Mouse (Mus musculus): ENCODE measurements around the gene Mpzl2. TPM values are rescaled to one million over a fixed set of nuclear protein-coding genes. Genes with fewer than 3 reads are reported as not detected.
A peak's percentile ranks its signal among the peaks of the same experiment; 100 is the strongest.

Mpzl2 gene
- polyA plus RNA-seq, 1 experiment from 2014 or later: 1.8 TPM

DNA sequence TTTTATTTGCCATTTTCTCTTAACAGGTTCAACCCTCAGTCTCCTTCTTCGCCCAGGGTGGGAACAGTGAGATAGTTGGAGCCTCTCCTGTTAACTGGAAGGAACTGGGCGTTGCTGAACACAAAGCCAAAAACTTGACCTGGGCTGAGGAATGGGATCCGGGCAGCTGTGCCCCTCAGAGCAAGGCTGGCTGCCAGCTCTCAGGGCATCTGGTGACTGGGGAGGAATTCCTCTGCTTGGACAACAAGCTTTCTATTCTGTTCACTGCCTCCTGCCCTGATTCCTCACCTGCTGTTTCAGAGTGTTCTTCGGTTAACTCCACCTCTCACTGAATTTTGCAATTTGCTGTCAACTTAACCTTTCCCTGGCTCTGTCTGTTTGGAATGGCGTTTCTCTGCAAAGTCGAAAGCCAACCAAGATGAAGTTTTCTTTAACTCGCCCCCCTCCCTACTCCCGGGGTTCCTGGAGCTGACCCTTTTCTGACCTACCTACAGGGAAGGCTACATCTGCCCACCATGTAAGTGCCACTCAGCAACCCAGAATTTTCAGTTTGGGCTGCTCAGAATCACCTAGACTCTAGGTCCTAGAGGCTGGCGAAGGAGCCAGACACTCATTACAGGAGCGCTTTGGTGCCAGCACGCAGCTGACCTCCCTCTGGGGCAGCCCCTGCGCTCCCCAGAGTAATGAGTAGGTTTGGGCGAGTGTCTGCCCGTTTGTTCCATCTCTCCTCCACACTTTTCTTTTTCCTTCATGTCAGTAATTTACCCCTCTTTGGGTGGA lies 657 bp downstream of the Mpzl2 start:
- 17% methylated on average over 14 of the region's 14 CpGs for WGBS
- H3K27me3 ChIP-seq (replicated peaks): peaks cover 45% of the 10 kb centered on the region
- no peak for ATAC-seq (ENCODE audit: low FRiP score, low read depth)

DNA sequence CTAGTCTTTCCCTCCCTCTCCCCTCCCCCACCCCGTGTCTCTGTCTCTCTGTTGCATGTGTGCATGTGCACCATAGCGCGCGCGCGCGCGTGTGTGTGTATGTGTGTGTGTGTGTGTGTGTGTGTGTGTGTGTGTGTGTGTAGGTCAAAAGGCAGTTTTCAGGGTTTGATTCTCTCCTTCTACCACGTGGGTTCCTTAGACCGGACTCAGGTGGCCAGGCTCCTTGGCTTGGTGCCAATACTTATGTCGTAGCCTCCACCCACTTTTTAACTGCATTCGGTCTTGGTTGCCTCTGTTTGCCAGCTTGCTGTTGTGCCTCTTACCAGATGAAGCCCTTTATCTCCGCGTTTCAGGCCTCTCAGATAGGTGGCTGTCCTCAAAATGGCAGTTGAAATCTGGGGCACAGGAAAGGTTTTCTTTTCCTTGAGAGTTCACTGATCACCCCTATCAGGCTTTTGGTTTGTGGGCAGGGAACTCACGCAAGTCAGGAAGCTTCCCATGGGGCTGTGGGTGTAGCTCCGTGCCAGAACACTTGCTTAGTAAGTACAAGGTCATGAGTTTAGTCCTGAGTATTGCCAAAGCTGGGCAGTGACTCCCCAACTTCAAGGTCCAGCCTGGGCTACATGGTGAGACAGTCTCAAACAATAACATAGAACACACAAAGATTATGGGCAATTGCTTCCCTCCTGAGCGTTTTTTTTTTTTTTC lies 1.7 kb downstream of the Mpzl2 start:
- H3K4me1 ChIP-seq: 0 out of 2 replicates have a peak, but pooled peaks cover 5% of the 10 kb centered on the region
- H3K9me3 ChIP-seq: no peaks in the 10 kb centered on the region
- H3K4me3 ChIP-seq: no peak overlapping the region
- no peak overlapping the region for H3K9ac ChIP-seq
- H3K27ac ChIP-seq: no peak overlapping the region
- H3K36me3 ChIP-seq: no peaks in the 10 kb centered on the region
- H3K4me2 ChIP-seq (replicated peaks): 0 out of 2 replicates have a peak overlapping the region, but pooled peaks have one; percentile 16
- no peak for ATAC-seq (ENCODE audit: low FRiP score, low read depth)
- WGBS: 34% methylated on average over 17 of the region's 17 CpGs
- peaks cover 45% of the 10 kb centered on the region for H3K27me3 ChIP-seq (replicated peaks)

More for the DNA sequence above, 657 bp downstream of the Mpzl2 start:
- 0 out of 2 replicates have a peak, but pooled peaks cover 5% of the 10 kb centered on the region for H3K4me1 ChIP-seq
- H3K9ac ChIP-seq: no peak overlapping the region
- H3K4me3 ChIP-seq: no peak overlapping the region
- H3K9me3 ChIP-seq: no peaks in the 10 kb centered on the region
- no peaks in the 10 kb centered on the region for H3K36me3 ChIP-seq
- no peak overlapping the region for H3K27ac ChIP-seq
- H3K4me2 ChIP-seq (replicated peaks): no peak overlapping the region

DNA sequence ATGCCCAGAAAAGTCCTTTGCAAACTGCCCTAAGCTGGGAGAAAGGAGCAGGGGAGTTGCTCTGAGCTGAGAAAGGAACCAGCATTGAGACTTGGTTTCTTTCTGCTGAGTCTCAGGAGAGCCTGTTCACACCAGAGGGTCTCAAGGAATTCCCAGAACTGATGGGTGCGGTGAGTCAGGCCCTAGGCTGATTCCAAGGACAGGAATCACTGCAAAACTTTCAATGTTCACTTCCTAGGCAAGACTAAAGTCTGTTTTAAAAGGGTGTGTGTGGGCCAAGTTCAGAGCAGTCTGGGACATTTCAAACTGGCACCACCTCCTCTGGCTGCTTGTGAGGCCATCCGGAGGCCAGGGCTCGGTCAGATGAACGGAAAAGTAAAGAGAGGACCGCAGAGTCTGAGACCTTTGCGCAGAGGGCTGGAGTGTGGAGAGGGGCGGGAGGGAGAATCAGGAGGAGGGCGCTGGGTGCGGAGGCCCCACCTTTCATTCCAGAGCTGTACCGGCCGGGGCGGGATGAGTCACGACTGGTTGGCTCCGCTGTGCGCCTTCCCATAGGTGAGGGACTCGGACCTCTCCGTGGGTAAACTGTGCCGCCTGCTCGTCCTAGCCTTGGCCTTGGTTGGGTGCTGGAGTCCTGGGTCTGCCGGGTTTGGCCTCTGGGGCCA lies 2.6 kb downstream of the Mpzl2 start:
- Histone ChIP-seq H3K9me3 (no peaks in the 10 kb centered on the region), H3K9ac (no peak overlapping the region), H3K36me3 (no peaks in the 10 kb centered on the region), H3K4me2 (replicated peaks) (peak overlapping the region; percentile 40), H3K4me1 (0 out of 2 replicates have a peak, but pooled peaks cover 5% of the 10 kb centered on the region), H3K27ac (no peak overlapping the region), H3K27me3 (replicated peaks) (peaks cover 45% of the 10 kb centered on the region), H3K4me3 (no peak overlapping the region; the same call in 1 of the 2 replicates)
- WGBS: 3% methylated on average over 20 of the region's 20 CpGs
- no peak for ATAC-seq (ENCODE audit: low FRiP score, low read depth)

DNA sequence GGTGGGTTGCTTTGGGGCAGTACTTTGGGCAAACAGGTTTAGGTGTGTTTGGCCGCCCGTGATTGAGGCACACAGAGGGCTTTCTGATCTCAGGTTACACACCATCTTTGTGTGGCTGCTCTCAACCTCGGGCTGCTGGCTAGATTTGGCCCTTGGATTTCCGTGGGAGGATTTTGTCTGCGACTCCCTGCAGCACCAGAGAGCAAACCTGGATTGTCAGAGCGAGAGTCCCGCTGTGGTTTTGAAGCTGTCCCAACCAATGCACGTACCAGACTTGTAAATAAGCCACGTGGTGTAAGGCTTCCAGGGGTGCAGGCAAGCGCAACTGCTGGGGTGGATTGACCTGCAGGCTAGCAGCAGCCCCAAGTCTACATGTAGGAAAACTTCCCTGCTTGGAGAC lies 3.3 kb downstream of the Mpzl2 start:
- 0 out of 2 replicates have a peak, but pooled peaks cover 5% of the 10 kb centered on the region for H3K4me1 ChIP-seq
- H3K27ac ChIP-seq: no peak overlapping the region
- H3K9me3 ChIP-seq: no peaks in the 10 kb centered on the region
- no peak for ATAC-seq (ENCODE audit: low FRiP score, low read depth)
- peak overlapping the region; percentile 40 for H3K4me2 ChIP-seq (replicated peaks)
- no peak overlapping the region for H3K9ac ChIP-seq
- WGBS: 1% methylated on average over 10 of the region's 10 CpGs
- no peak overlapping the region for H3K4me3 ChIP-seq
- H3K27me3 ChIP-seq (replicated peaks): peaks cover 45% of the 10 kb centered on the region
- H3K36me3 ChIP-seq: no peaks in the 10 kb centered on the region

DNA sequence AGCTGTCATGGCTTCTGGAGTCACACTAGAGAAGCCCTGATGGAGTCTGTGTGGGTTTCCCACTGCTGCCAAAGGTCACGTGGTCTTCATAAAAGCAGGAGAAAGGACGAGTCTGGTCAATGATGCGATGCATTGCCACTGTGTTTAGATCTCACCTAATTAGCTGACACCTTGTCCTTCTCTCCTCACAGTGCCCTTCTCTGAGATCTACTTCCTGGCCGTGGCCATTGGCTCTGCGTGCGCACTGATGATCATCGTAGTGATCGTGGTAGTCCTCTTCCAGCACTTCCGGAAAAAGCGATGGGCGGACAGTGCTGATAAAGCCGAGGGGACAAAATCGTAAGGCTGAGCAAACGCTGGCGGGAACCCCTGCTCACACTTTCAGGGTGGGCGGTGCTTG lies 7.4 kb downstream of the Mpzl2 start:
- 91% methylated on average over 16 of the region's 16 CpGs for WGBS
- ATAC-seq (ENCODE audit: low FRiP score, low read depth): no peak
- peaks cover 26% of the 10 kb centered on the region for H3K27me3 ChIP-seq (replicated peaks)
- no peak overlapping the region for H3K4me3 ChIP-seq
- no peaks in the 10 kb centered on the region for H3K4me1 ChIP-seq
- no peak overlapping the region for H3K9ac ChIP-seq
- H3K9me3 ChIP-seq: no peaks in the 10 kb centered on the region
- no peaks in the 10 kb centered on the region for H3K36me3 ChIP-seq
- no peak overlapping the region for H3K4me2 ChIP-seq (replicated peaks)
- H3K27ac ChIP-seq: no peak overlapping the region

DNA sequence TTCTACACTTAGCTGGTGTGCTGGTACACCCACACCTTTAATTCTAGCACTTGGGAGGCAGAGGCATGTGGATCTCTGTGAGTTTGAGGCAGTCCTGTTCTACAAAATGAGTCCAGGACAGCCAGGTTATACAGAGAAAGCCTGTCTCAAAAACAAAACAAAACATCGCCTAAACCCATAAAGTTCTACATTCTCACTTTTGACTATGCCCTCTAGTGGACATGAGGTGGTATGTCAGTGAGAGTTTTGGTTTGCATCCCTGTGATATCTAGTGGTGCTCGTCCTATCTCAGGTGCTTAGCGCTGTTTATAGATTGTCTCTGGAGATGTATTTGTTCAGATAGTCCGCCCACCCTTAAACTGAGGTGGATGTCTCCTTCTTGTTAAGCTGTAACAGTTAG lies 8.9 kb downstream of the Mpzl2 start:
- peaks cover 13% of the 10 kb centered on the region for H3K27me3 ChIP-seq (replicated peaks)
- no peak for ATAC-seq (ENCODE audit: low FRiP score, low read depth)

DNA sequence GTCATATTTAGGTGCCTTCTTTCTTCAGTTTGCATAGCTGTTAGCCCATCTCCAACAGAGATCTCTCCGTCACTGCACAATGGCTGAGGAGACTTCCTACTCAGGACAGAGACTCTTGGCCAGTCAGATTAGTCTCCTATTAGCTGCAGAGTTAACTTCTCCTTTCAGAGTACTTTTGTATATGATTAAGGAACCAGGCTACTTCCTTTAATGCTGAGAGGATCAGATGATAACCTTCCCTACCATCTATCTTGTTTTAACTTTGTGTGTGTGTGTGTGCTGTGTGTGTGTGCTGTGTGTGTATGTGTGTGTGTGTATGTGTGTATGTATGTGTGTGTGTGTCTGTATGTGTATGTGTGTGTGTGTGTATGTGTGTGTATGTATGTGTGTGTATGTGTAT lies 10.1 kb downstream of the Mpzl2 start:
- peaks cover 5% of the 10 kb centered on the region; the same call in 1 of the 2 replicates for H3K27me3 ChIP-seq (replicated peaks)
- WGBS: 83% methylated on average over 1 of the region's 1 CpGs
- ATAC-seq (ENCODE audit: low FRiP score, low read depth): no peak

More for the DNA sequence above, 8.9 kb downstream of the Mpzl2 start:
- Histone ChIP-seq H3K4me3 (no peak overlapping the region), H3K9ac (no peak overlapping the region), H3K4me1 (no peaks in the 10 kb centered on the region), H3K9me3 (no peaks in the 10 kb centered on the region), H3K27ac (no peak overlapping the region), H3K4me2 (replicated peaks) (no peak overlapping the region), H3K36me3 (no peaks in the 10 kb centered on the region)
- 32% methylated on average over 4 of the region's 4 CpGs for WGBS

DNA sequence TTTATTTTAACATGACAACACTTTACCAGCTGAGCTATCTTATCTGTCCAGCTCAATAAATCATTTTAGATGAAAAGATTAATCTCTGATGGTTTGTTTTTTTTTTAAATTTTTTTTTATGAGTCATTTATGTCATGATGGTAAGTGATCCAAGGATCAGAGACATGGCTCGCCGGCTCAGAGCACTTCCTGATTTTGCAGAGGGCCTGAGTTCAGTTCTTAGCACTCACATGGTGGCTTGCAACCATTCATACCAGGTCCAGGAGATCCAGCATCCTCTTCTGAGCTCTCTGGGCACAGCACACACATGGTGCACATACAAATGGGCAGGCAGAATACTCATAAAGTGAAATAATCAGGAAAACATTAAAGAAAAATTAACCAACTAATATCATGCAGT lies 10.7 kb downstream of the Mpzl2 start:
- H3K9me3 ChIP-seq: no peaks in the 10 kb centered on the region
- no peaks in the 10 kb centered on the region for H3K36me3 ChIP-seq
- 89% methylated on average over 2 of the region's 2 CpGs for WGBS
- H3K9ac ChIP-seq: no peak overlapping the region
- no peak overlapping the region for H3K4me3 ChIP-seq
- 0 out of 2 replicates have a peak, but pooled peaks cover 3% of the 10 kb centered on the region for H3K4me1 ChIP-seq
- no peak for ATAC-seq (ENCODE audit: low FRiP score, low read depth)
- no peak overlapping the region for H3K4me2 ChIP-seq (replicated peaks)
- H3K27ac ChIP-seq: no peak overlapping the region
- H3K27me3 ChIP-seq (replicated peaks): 0 out of 2 replicates have a peak, but pooled peaks cover 5% of the 10 kb centered on the region

More for the DNA sequence above, 10.1 kb downstream of the Mpzl2 start:
- H3K27ac ChIP-seq: no peak overlapping the region
- no peak overlapping the region for H3K4me3 ChIP-seq
- H3K9ac ChIP-seq: no peak overlapping the region
- no peaks in the 10 kb centered on the region for H3K36me3 ChIP-seq
- no peak overlapping the region for H3K4me2 ChIP-seq (replicated peaks)
- H3K9me3 ChIP-seq: no peaks in the 10 kb centered on the region
- 0 out of 2 replicates have a peak, but pooled peaks cover 3% of the 10 kb centered on the region for H3K4me1 ChIP-seq

DNA sequence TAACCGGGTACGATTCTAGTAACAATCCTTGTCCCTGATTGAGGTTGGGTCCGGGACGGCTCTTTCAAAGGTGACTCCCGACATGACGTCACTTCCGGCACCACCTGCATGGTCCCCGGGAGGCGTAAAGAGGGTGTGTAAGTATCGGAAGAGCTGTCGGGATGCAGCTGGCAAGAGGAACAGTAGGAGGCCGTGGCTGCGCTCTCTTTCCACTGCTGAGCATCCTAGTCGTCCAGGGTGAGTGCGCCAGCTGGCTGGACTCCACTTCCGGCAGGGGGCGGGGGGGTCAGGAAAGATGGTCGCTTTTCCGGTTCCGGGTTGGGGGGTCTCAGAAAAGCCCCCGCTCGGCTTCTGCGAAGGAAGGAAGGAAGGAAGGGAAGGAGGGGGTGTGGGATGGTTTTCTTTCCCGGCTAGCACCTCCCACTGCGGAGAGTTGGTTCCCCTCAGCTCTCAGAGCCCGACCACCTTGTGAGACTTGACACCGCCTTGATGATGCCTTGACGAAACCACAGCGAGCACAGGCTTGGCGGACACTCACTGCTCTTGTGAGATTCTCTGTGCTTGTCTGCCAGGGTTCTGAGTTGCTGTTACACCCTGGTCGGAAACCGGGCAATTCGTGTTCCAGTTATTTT lies 15.6 kb downstream of the Mpzl2 start, which contains the start of gene Mpzl3:
Gene Mpzl3, plus strand, starts transcription at position 105 of the 632 bp plus-strand sequence.
- Histone ChIP-seq H3K4me1 (0 out of 2 replicates have a peak, but pooled peaks cover 3% of the 10 kb centered on the region), H3K9me3 (no peaks in the 10 kb centered on the region), H3K9ac (peak within 1 kb of the TSS; percentile 45), H3K27me3 (replicated peaks) (0 out of 2 replicates have a peak, but pooled peaks cover 6% of the 10 kb centered on the region), H3K36me3 (no peaks in the 10 kb centered on the region), H3K4me3 (peak within 1 kb of the TSS; percentile 58), H3K4me2 (replicated peaks) (peak within 1 kb of the TSS; percentile 59), H3K27ac (peak within 1 kb of the TSS; percentile 95)
- under 1% methylated on average over 33 of the region's 33 CpGs for WGBS
- peak; percentile 97 for ATAC-seq (ENCODE audit: low FRiP score, low read depth)

DNA sequence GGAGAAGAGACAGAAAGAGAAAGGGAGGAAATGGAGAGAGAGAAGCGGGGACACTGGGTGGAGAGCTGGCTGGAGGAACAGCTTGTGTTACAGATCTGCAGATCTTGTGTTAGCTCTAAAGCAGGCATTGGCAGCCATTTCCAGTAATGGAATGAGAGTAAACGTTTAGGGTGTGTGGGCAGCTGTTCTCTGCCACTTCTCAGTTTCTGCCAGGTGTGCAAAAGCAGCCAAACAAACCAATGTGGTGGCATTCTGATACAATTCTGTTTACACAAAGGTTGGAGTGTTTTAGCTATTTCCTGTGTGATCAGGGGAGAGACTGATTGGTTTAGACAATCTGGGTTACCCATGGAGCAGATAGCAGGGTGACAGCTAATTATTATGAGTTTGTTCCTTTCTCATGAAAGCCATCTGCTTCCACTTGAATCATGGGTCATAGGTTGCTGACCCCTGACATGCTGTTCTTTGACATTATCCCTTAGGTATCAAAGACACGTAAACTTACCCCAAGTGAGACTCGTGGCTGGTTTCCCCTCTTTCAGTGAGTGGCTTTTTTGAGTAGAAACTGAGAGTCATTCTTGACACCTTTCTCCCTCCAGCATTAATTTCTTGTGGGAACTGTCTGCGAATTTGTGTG lies 18.8 kb downstream of the Mpzl2 start:
- Histone ChIP-seq H3K4me3 (no peak overlapping the region), H3K9ac (no peak overlapping the region), H3K27me3 (replicated peaks) (0 out of 2 replicates have a peak, but pooled peaks cover 3% of the 10 kb centered on the region), H3K27ac (no peak overlapping the region), H3K4me1 (0 out of 2 replicates have a peak, but pooled peaks cover 3% of the 10 kb centered on the region), H3K9me3 (no peaks in the 10 kb centered on the region), H3K36me3 (no peaks in the 10 kb centered on the region), H3K4me2 (replicated peaks) (no peak overlapping the region)
- no peak for ATAC-seq (ENCODE audit: low FRiP score, low read depth)
- WGBS: 57% methylated on average over 5 of the region's 5 CpGs

DNA sequence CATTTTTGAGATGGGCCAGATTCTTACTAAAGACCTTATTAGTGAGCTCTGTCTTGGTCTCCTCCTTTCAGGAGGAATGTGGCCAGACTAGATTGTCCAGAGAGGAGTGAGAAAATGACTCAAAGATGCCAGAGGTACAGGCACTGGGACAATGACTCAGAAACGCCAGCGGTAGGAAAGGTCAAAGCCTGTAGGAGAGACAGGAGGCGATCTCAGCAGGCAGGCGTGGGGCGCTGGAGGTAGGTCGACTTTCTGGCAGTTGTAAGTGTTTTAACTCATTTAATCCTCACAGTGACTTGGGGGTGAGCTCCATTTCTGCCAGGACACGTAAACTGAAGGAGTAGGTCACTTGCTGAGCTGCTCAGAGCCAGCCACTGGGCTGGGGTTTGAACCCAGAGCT lies 20.6 kb downstream of the Mpzl2 start:
- ATAC-seq (ENCODE audit: low FRiP score, low read depth): no peak

More for the DNA sequence above, 20.6 kb downstream of the Mpzl2 start:
- H3K36me3 ChIP-seq: no peaks in the 10 kb centered on the region
- H3K27ac ChIP-seq: no peak overlapping the region
- no peak overlapping the region for H3K4me3 ChIP-seq
- H3K9me3 ChIP-seq: no peaks in the 10 kb centered on the region
- 0 out of 2 replicates have a peak, but pooled peaks cover 3% of the 10 kb centered on the region for H3K27me3 ChIP-seq (replicated peaks)
- no peak overlapping the region for H3K9ac ChIP-seq
- H3K4me2 ChIP-seq (replicated peaks): no peak overlapping the region
- 42% methylated on average over 7 of the region's 7 CpGs for WGBS
- H3K4me1 ChIP-seq: no peaks in the 10 kb centered on the region

All from neural tube, embryonic 12.5 days (tissue).